Mouse (Mus musculus): ENCODE data around the gene Doc2g. TPM values are rescaled to one million over a fixed set of nuclear protein-coding genes. Genes with fewer than 3 reads are reported as not detected.

The Doc2g gene
- polyA plus RNA-seq, 1 experiment from 2014 or later: 5.7 TPM

- 94% methylated on average over 9 of the region's 9 CpGs for WGBS
- peaks cover 58% of the 10 kb centered on the region for H3K36me3 ChIP-seq (replicated peaks)
Observed at GRCm38 (mm10) chr19:4005091-4005490, 2.0 kb downstream of the Doc2g start.

GRCm38 (mm10) chr19:4005971-4006370 is 2.9 kb downstream of the Doc2g start:
- DNase-seq (ENCODE audit: low spot score): no peak
- Histone ChIP-seq H3K36me3 (replicated peaks) (peaks cover 65% of the 10 kb centered on the region), H3K27me3 (replicated peaks; ENCODE audit: low read depth, poor library complexity, severe bottlenecking) (no peaks in the 10 kb centered on the region), H3K4me3 (no peak overlapping the region), H3K4me1 (peaks cover 13% of the 10 kb centered on the region), H3K9me3 (no peaks in the 10 kb centered on the region), H3K27ac (replicated peaks) (no peak overlapping the region)
- WGBS: 92% methylated on average over 8 of the region's 8 CpGs

More at GRCm38 (mm10) chr19:4005091-4005490, 2.0 kb downstream of the Doc2g start:
- Histone ChIP-seq H3K4me3 (no peak overlapping the region), H3K9me3 (no peaks in the 10 kb centered on the region), H3K4me1 (peaks cover 16% of the 10 kb centered on the region), H3K27ac (replicated peaks) (no peak overlapping the region), H3K27me3 (replicated peaks; ENCODE audit: low read depth, poor library complexity, severe bottlenecking) (no peaks in the 10 kb centered on the region)
- DNase-seq (ENCODE audit: low spot score): no peak

GRCm38 (mm10) chr19:4011086-4011485 is 8.0 kb downstream of the Doc2g start:
- peak overlapping the region; percentile 86; the same call in 1 of the 2 replicates for H3K4me3 ChIP-seq
- H3K36me3 ChIP-seq (replicated peaks): peaks cover 49% of the 10 kb centered on the region
- H3K27me3 ChIP-seq (replicated peaks; ENCODE audit: low read depth, poor library complexity, severe bottlenecking): no peaks in the 10 kb centered on the region

GRCm38 (mm10) chr19:4012432-4013022 is 9.4 kb downstream of the Doc2g start, which contains the start of gene Ndufv1:
Gene Ndufv1 (minus strand): TSS chr19:4012806.
- WGBS: under 1% methylated on average over 45 of the region's 45 CpGs
- H3K9me3 ChIP-seq: no peaks in the 10 kb centered on the region
- H3K4me3 ChIP-seq: peak within 1 kb of the TSS; percentile 86
- peak within 1 kb of the TSS; percentile 83 for H3K27ac ChIP-seq (replicated peaks)
- peaks cover 31% of the 10 kb centered on the region for H3K4me1 ChIP-seq
- H3K36me3 ChIP-seq (replicated peaks): peaks cover 35% of the 10 kb centered on the region
- no peaks in the 10 kb centered on the region for H3K27me3 ChIP-seq (replicated peaks; ENCODE audit: low read depth, poor library complexity, severe bottlenecking)
- peak; percentile 97 for DNase-seq (ENCODE audit: low spot score)

More at GRCm38 (mm10) chr19:4011086-4011485, 8.0 kb downstream of the Doc2g start:
- Histone ChIP-seq H3K27ac (replicated peaks) (no peak overlapping the region), H3K9me3 (no peaks in the 10 kb centered on the region), H3K4me1 (peaks cover 31% of the 10 kb centered on the region)
- DNase-seq (ENCODE audit: low spot score): no peak
- 93% methylated on average over 5 of the region's 5 CpGs for WGBS

- Histone ChIP-seq H3K36me3 (replicated peaks) (peaks cover 29% of the 10 kb centered on the region), H3K27me3 (replicated peaks; ENCODE audit: low read depth, poor library complexity, severe bottlenecking) (no peaks in the 10 kb centered on the region), H3K4me3 (peak overlapping the region; percentile 86), H3K9me3 (no peaks in the 10 kb centered on the region), H3K27ac (replicated peaks) (peak overlapping the region; percentile 45), H3K4me1 (peaks cover 31% of the 10 kb centered on the region)
- WGBS: 17% methylated on average over 9 of the region's 9 CpGs
- no peak for DNase-seq (ENCODE audit: low spot score)
Observed at GRCm38 (mm10) chr19:4013066-4013465, 10.0 kb downstream of the Doc2g start.

- no peak for DNase-seq (ENCODE audit: low spot score)
- H3K4me3 ChIP-seq: no peak overlapping the region
- H3K4me1 ChIP-seq: peaks cover 44% of the 10 kb centered on the region
- peaks cover 12% of the 10 kb centered on the region for H3K36me3 ChIP-seq (replicated peaks)
- 0 out of 2 replicates have a peak overlapping the region, but pooled peaks have one; percentile 42 for H3K27ac ChIP-seq (replicated peaks)
- no peaks in the 10 kb centered on the region for H3K9me3 ChIP-seq
- H3K27me3 ChIP-seq (replicated peaks; ENCODE audit: low read depth, poor library complexity, severe bottlenecking): no peaks in the 10 kb centered on the region
Observed at GRCm38 (mm10) chr19:4014802-4015201, 11.7 kb downstream of the Doc2g start.

- peaks cover 44% of the 10 kb centered on the region for H3K4me1 ChIP-seq
- 54% methylated on average over 5 of the region's 5 CpGs for WGBS
- H3K4me3 ChIP-seq: no peak overlapping the region
- H3K27ac ChIP-seq (replicated peaks): no peak overlapping the region
- DNase-seq (ENCODE audit: low spot score): no peak
- H3K9me3 ChIP-seq: no peaks in the 10 kb centered on the region
- no peaks in the 10 kb centered on the region for H3K27me3 ChIP-seq (replicated peaks; ENCODE audit: low read depth, poor library complexity, severe bottlenecking)
- peaks cover 4% of the 10 kb centered on the region for H3K36me3 ChIP-seq (replicated peaks)
Observed at GRCm38 (mm10) chr19:4015635-4016034, 12.5 kb downstream of the Doc2g start.

- Histone ChIP-seq H3K9me3 (no peaks in the 10 kb centered on the region), H3K27me3 (replicated peaks; ENCODE audit: low read depth, poor library complexity, severe bottlenecking) (no peaks in the 10 kb centered on the region), H3K27ac (replicated peaks) (no peak overlapping the region), H3K4me3 (no peak overlapping the region), H3K36me3 (replicated peaks) (no peaks in the 10 kb centered on the region), H3K4me1 (peaks cover 31% of the 10 kb centered on the region)
- DNase-seq (ENCODE audit: low spot score): no peak
- WGBS: 64% methylated on average over 10 of the region's 10 CpGs
Observed at GRCm38 (mm10) chr19:4017921-4018587, 14.9 kb downstream of the Doc2g start.

- Histone ChIP-seq H3K36me3 (replicated peaks) (no peaks in the 10 kb centered on the region), H3K27ac (replicated peaks) (peak overlapping the region; percentile 57), H3K9me3 (no peaks in the 10 kb centered on the region), H3K4me3 (no peak overlapping the region), H3K27me3 (replicated peaks; ENCODE audit: low read depth, poor library complexity, severe bottlenecking) (no peaks in the 10 kb centered on the region), H3K4me1 (peaks cover 23% of the 10 kb centered on the region; the same call in 1 of the 2 replicates)
- 37% methylated on average over 18 of the region's 18 CpGs for WGBS
- DNase-seq (ENCODE audit: low spot score): peak; percentile 70
Observed at GRCm38 (mm10) chr19:4018743-4019583, 15.8 kb downstream of the Doc2g start.

GRCm38 (mm10) chr19:4023185-4023584 is 20.1 kb downstream of the Doc2g start:
- H3K36me3 ChIP-seq (replicated peaks): no peaks in the 10 kb centered on the region
- no peak for DNase-seq (ENCODE audit: low spot score)
- H3K27ac ChIP-seq (replicated peaks): no peak overlapping the region
- 77% methylated on average over 7 of the region's 7 CpGs for WGBS
- no peak overlapping the region for H3K4me3 ChIP-seq
- H3K9me3 ChIP-seq: peaks cover 6% of the 10 kb centered on the region; the same call in 1 of the 2 replicates
- no peaks in the 10 kb centered on the region for H3K27me3 ChIP-seq (replicated peaks; ENCODE audit: low read depth, poor library complexity, severe bottlenecking)
- peaks cover 17% of the 10 kb centered on the region for H3K4me1 ChIP-seq

GRCm38 (mm10) chr19:4027576-4027975 is 24.5 kb downstream of the Doc2g start:
- no peak overlapping the region for H3K4me3 ChIP-seq
- H3K27me3 ChIP-seq (replicated peaks; ENCODE audit: low read depth, poor library complexity, severe bottlenecking): no peaks in the 10 kb centered on the region
- peaks cover 5% of the 10 kb centered on the region for H3K4me1 ChIP-seq
- no peaks in the 10 kb centered on the region for H3K36me3 ChIP-seq (replicated peaks)
- no peak for DNase-seq (ENCODE audit: low spot score)
- peaks cover 6% of the 10 kb centered on the region; the same call in 1 of the 2 replicates for H3K9me3 ChIP-seq
- H3K27ac ChIP-seq (replicated peaks): no peak overlapping the region

GRCm38 (mm10) chr19:4032668-4033067 is 29.6 kb downstream of the Doc2g start:
- WGBS: 56% methylated on average over 7 of the region's 7 CpGs
- Histone ChIP-seq H3K27ac (replicated peaks) (no peak overlapping the region), H3K4me3 (no peak overlapping the region), H3K4me1 (peaks cover 16% of the 10 kb centered on the region), H3K27me3 (replicated peaks; ENCODE audit: low read depth, poor library complexity, severe bottlenecking) (no peaks in the 10 kb centered on the region), H3K9me3 (no peaks in the 10 kb centered on the region), H3K36me3 (replicated peaks) (peaks cover 13% of the 10 kb centered on the region)
- DNase-seq (ENCODE audit: low spot score): no peak

Measured in embryonic facial prominence, embryonic 10.5 days (tissue).